Mouse (Mus musculus) C2C12 (cell line): ENCODE data around the gene Gdf9. TPM values are rescaled to one million over a fixed set of nuclear protein-coding genes. Genes with fewer than 3 reads are reported as not detected.
A peak's percentile ranks its signal among the peaks of the same experiment; 100 is the strongest.

Experiments
- H3K27me3 ChIP-seq: one replicate; pipeline ENCODE4 v1.6.1; 2011; ENCODE audit not compliant: control insufficient read depth, insufficient read depth, insufficient read length
- H3K36me3 ChIP-seq: one replicate; pipeline ENCODE4 v1.6.1; 2011; ENCODE audit not compliant: control insufficient read depth, insufficient read depth
- H3K4me3 ChIP-seq: one replicate; pipeline ENCODE4 v1.5.1; 2011; ENCODE audit warnings: mild to moderate bottlenecking, control low read depth; ENCODE audit not compliant: poor library complexity, insufficient read depth, severe bottlenecking
- H3K79me2 ChIP-seq: one replicate; pipeline ENCODE4 v1.6.1; 2011; ENCODE audit not compliant: control insufficient read depth, insufficient read depth
- H3K79me3 ChIP-seq: one replicate; pipeline ENCODE4 v1.6.1; 2011; ENCODE audit warnings: low read depth, control low read depth
- H3ac ChIP-seq: one replicate; pipeline ENCODE3; 2011; ENCODE audit warnings: low read depth; ENCODE audit not compliant: control insufficient read depth, insufficient read length
- CEBPB ChIP-seq: IDR thresholded peaks from one replicate; pipeline ENCODE4 v1.6.1; 2011; ENCODE audit warnings: low read depth, mild to moderate bottlenecking, control low read depth, moderate library complexity
- CTCF ChIP-seq: IDR thresholded peaks from one replicate; pipeline ENCODE4 v1.5.1; 2011; ENCODE audit not compliant: control insufficient read depth, insufficient read depth, insufficient read length
- FOSL1 ChIP-seq: IDR thresholded peaks from one replicate; pipeline ENCODE4 v1.8.0; 2011; ENCODE audit warnings: mild to moderate bottlenecking, low read length; ENCODE audit not compliant: poor library complexity, insufficient read depth, severe bottlenecking
- MAX ChIP-seq: IDR thresholded peaks from one replicate; pipeline ENCODE4 v1.6.1; 2011; ENCODE audit warnings: mild to moderate bottlenecking, control low read depth
- MYOD1 ChIP-seq: IDR thresholded peaks from one replicate; pipeline ENCODE4 v1.6.1; 2011; ENCODE audit warnings: low read depth; ENCODE audit not compliant: control insufficient read depth, insufficient read length
- MYOG ChIP-seq: IDR thresholded peaks from one replicate; pipeline ENCODE4 v1.6.1; 2011; ENCODE audit not compliant: control insufficient read depth, insufficient read length; ENCODE audit errors: extremely low read depth
- USF1 ChIP-seq: IDR thresholded peaks from one replicate; pipeline ENCODE4 v1.6.1; 2011; ENCODE audit warnings: low read depth, mild to moderate bottlenecking, control low read depth, moderate library complexity
- polyA plus RNA-seq: library from polyadenylated mRNA; unstranded; fragments of >200 nt; fragmentation: generic; extraction: Trizol; gene quantifications from one replicate; pipeline ENCODE4 v1.2.1, GENCODE M21; 2012; ENCODE audit warnings: missing spikeins

Gdf9 gene
- polyA plus RNA-seq, 1 experiment = 0.70 TPM

GRCm38 (mm10) chr11:53433057-53433456 is 2.2 kb downstream of the Gdf9 start:
- H3K4me3 ChIP-seq = no peak overlapping the region
- H3K27me3 ChIP-seq = peaks cover 16% of the 10 kb centered on the region
- H3ac ChIP-seq = no peak overlapping the region
- peaks cover 25% of the 10 kb centered on the region for H3K79me2 ChIP-seq
- peaks cover 11% of the 10 kb centered on the region for H3K36me3 ChIP-seq
- H3K79me3 ChIP-seq = peaks cover 15% of the 10 kb centered on the region
- TF ChIP-seq FOSL1 (no peak), MYOG (no peak), CEBPB (no peak), MYOD1 (no peak), MAX (no peak)

- H3K36me3 ChIP-seq = no peaks in the 10 kb centered on the region
- H3ac ChIP-seq = no peak overlapping the region
- TF ChIP-seq MYOG (no peak), CTCF (no peak), USF1 (no peak), MAX (no peak), MYOD1 (no peak), CEBPB (no peak), FOSL1 (no peak)
- H3K79me3 ChIP-seq = no peaks in the 10 kb centered on the region
- H3K27me3 ChIP-seq = peaks cover 16% of the 10 kb centered on the region
- H3K4me3 ChIP-seq = no peak overlapping the region
- peaks cover under 1% of the 10 kb centered on the region for H3K79me2 ChIP-seq
Measured at GRCm38 (mm10) chr11:53435504-53435903, 4.7 kb downstream of the Gdf9 start.

GRCm38 (mm10) chr11:53436338-53436737 is 5.5 kb downstream of the Gdf9 start:
- Histone ChIP-seq H3K36me3 (no peaks in the 10 kb centered on the region), H3K79me2 (no peaks in the 10 kb centered on the region), H3K27me3 (peaks cover 16% of the 10 kb centered on the region), H3K4me3 (no peak overlapping the region), H3K79me3 (no peaks in the 10 kb centered on the region), H3ac (no peak overlapping the region)
- TF ChIP-seq FOSL1 = no peak
- no peak for TF ChIP-seq MYOD1
- no peak for TF ChIP-seq MAX
- TF ChIP-seq CEBPB = no peak
- TF ChIP-seq MYOG = no peak
- no peak for TF ChIP-seq USF1
- no peak for TF ChIP-seq CTCF

- Histone ChIP-seq H3K36me3 (no peaks in the 10 kb centered on the region), H3K79me3 (no peaks in the 10 kb centered on the region), H3K27me3 (peaks cover 7% of the 10 kb centered on the region), H3ac (no peak overlapping the region), H3K79me2 (no peaks in the 10 kb centered on the region), H3K4me3 (no peak overlapping the region)
- TF ChIP-seq MAX = no peak
- TF ChIP-seq CEBPB = no peak
- TF ChIP-seq USF1 = no peak
- TF ChIP-seq MYOG = no peak
- no peak for TF ChIP-seq CTCF
- TF ChIP-seq MYOD1 = no peak
Measured at GRCm38 (mm10) chr11:53441921-53442320, 11.1 kb downstream of the Gdf9 start.

GRCm38 (mm10) chr11:53443861-53444260 is 13.0 kb downstream of the Gdf9 start:
- Histone ChIP-seq H3K36me3 (no peaks in the 10 kb centered on the region), H3K79me2 (no peaks in the 10 kb centered on the region), H3K4me3 (no peak overlapping the region), H3K79me3 (no peaks in the 10 kb centered on the region), H3ac (no peak overlapping the region), H3K27me3 (no peaks in the 10 kb centered on the region)
- TF ChIP-seq MAX (peak; percentile 37), CEBPB (no peak)

- H3ac ChIP-seq = no peak overlapping the region
- TF ChIP-seq CEBPB = no peak
- TF ChIP-seq FOSL1 = no peak
- no peak for TF ChIP-seq USF1
- no peak for TF ChIP-seq CTCF
- no peak for TF ChIP-seq MYOG
- TF ChIP-seq MYOD1 = no peak
- TF ChIP-seq MAX = no peak
Measured at GRCm38 (mm10) chr11:53445562-53445961, 14.7 kb downstream of the Gdf9 start.

More at GRCm38 (mm10) chr11:53445562-53445961, 14.7 kb downstream of the Gdf9 start:
- Histone ChIP-seq H3K79me2 (no peaks in the 10 kb centered on the region), H3K4me3 (no peak overlapping the region), H3K79me3 (no peaks in the 10 kb centered on the region), H3K36me3 (no peaks in the 10 kb centered on the region), H3K27me3 (peaks cover 6% of the 10 kb centered on the region)
